Mouse (Mus musculus) C2C12 (cell line): ENCODE measurements around the gene Krt9.

Experiments
- CEBPB ChIP-seq: IDR thresholded peaks from one replicate; pipeline ENCODE4 v1.6.1; 2011; ENCODE audit warnings: low read depth, mild to moderate bottlenecking, control low read depth, moderate library complexity
- CTCF ChIP-seq: IDR thresholded peaks from one replicate; pipeline ENCODE4 v1.5.1; 2011; ENCODE audit not compliant: control insufficient read depth, insufficient read depth, insufficient read length
- FOSL1 ChIP-seq: IDR thresholded peaks from one replicate; pipeline ENCODE4 v1.8.0; 2011; ENCODE audit warnings: mild to moderate bottlenecking, low read length; ENCODE audit not compliant: poor library complexity, insufficient read depth, severe bottlenecking
- MAX ChIP-seq: IDR thresholded peaks from one replicate; pipeline ENCODE4 v1.6.1; 2011; ENCODE audit warnings: mild to moderate bottlenecking, control low read depth
- MYOD1 ChIP-seq: IDR thresholded peaks from one replicate; pipeline ENCODE4 v1.6.1; 2011; ENCODE audit warnings: low read depth; ENCODE audit not compliant: control insufficient read depth, insufficient read length
- MYOG ChIP-seq: IDR thresholded peaks from one replicate; pipeline ENCODE4 v1.6.1; 2011; ENCODE audit not compliant: control insufficient read depth, insufficient read length; ENCODE audit errors: extremely low read depth
- USF1 ChIP-seq: IDR thresholded peaks from one replicate; pipeline ENCODE4 v1.6.1; 2011; ENCODE audit warnings: low read depth, mild to moderate bottlenecking, control low read depth, moderate library complexity

DNA sequence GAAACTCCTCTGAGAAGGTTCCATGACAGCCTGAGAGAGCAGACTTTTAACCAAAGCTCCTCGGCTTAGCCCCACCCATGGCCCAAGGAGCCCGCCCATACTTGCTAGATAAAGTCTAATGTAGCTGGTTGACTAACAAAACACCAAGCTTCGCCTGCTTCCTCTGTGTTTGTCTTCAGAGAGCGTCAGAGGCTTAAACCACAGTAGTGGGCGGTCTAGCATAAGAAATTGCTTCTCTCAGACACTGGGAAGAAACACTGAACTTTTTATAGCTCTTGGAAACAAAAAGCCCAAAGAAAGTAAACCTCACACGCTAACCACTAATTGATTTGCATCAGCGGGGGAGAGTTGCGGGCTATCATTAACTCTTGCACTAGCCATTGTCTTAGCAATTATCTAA is 28.7 kb upstream of the Krt9 start:
- TF ChIP-seq CTCF (no peak), MAX (no peak), USF1 (no peak), MYOG (no peak), CEBPB (peak; percentile 71), MYOD1 (no peak), FOSL1 (no peak)
